In genomic region chr1:30588885-30589284, GRCm38 (mm10) we compare ENCODE assay signal across 16 mouse cellular contexts.
"Had no signal": no experiment of that assay in that cellular context is flagged by ENCODE, and none has a peak within 500 bp of the region (broad histone marks: within the 10 kb centered on the region; RNA-seq: fewer than 3 reads in every experiment).

No protein-coding gene starts in this region.

- H3K9ac ChIP-seq: limb, embryonic 12.5 days; liver, embryonic 13.5 days; liver, postnatal 0 days; neural tube, embryonic 15.5 days; stomach, embryonic 15.5 days had no signal

- DNase-seq: kidney, adult 8-10 months; kidney, postnatal 25 days; liver; liver, embryonic 13.5 days; liver, postnatal 0 days; lung, postnatal 36 days; midbrain, embryonic 14.5 days; right cerebral cortex, postnatal 14 days; thymus, adult 2 months; thymus, postnatal 25 days had no signal

- H3K4me1 ChIP-seq: limb, embryonic 12.5 days; liver, embryonic 13.5 days; midbrain, embryonic 10.5 days; neural tube, embryonic 15.5 days; stomach, embryonic 15.5 days had no signal

- H3K27me3 ChIP-seq: limb, embryonic 12.5 days; liver, embryonic 13.5 days; neural tube, embryonic 15.5 days; stomach, embryonic 15.5 days had no signal

- H3K4me2 ChIP-seq: limb, embryonic 12.5 days; liver, embryonic 13.5 days; neural tube, embryonic 15.5 days; stomach, embryonic 15.5 days had no signal

- ATAC-seq: liver, postnatal 0 days had no signal

- H3K9me3 ChIP-seq: limb, embryonic 12.5 days; liver, embryonic 13.5 days; midbrain, embryonic 10.5 days; neural tube, embryonic 15.5 days; stomach, embryonic 15.5 days had no signal

- H3K36me3 ChIP-seq: limb, embryonic 12.5 days; liver, embryonic 13.5 days; midbrain, embryonic 10.5 days; neural tube, embryonic 15.5 days; stomach, embryonic 15.5 days had no signal

- H3K4me3 ChIP-seq: left cerebral cortex, adult 2 months; limb, embryonic 12.5 days; liver, embryonic 13.5 days; midbrain, embryonic 10.5 days; myocyte; neural tube, embryonic 15.5 days; stomach, embryonic 15.5 days had no signal

- H3K27ac ChIP-seq: left cerebral cortex, adult 2 months; limb, embryonic 12.5 days; liver, embryonic 13.5 days; midbrain, embryonic 10.5 days; neural tube, embryonic 15.5 days; stomach, embryonic 15.5 days had no signal
